Mouse (Mus musculus) urinary bladder, postnatal 14 days (tissue): ENCODE data around the gene Map4k3.
"Not testable (repeated sequence)": the region's sequence is repeated elsewhere in the genome, so short reads cannot be mapped to it uniquely, and the experiment has no call there.

Experiments
- DNase-seq: peaks from one replicate; pipeline ENCODE4 v3.0.0; 2021; ENCODE audit warnings: low spot score

Map4k3 gene

DNA sequence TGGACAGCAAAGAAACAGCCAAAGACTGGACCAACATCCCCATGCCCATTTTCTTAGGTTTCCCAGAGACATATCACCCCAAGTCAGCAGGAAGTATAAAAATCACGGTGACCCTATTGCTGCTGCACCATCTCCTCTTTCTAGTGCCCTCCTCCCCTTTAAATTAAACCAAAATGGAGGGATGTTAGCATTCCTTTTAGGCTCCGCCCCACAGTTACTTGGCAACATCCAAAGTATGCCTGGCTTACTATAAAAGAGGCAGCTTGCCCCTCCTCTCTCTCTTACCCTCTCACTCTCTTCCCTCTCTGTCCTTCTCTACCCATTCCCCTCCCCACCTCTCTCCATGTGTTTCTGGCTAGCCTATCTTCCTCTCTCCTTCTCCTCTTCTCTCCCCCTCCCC lies 159.8 kb downstream of the Map4k3 start:
- DNase-seq = no peak

GRCm38 (mm10) chr17:80564611-80564924 lies 163.7 kb downstream of the Map4k3 start:
- DNase-seq = no peak

- not testable (repeated sequence) for DNase-seq
Observed at GRCm38 (mm10) chr17:80563762-80564610, 164.3 kb downstream of the Map4k3 start.

DNA sequence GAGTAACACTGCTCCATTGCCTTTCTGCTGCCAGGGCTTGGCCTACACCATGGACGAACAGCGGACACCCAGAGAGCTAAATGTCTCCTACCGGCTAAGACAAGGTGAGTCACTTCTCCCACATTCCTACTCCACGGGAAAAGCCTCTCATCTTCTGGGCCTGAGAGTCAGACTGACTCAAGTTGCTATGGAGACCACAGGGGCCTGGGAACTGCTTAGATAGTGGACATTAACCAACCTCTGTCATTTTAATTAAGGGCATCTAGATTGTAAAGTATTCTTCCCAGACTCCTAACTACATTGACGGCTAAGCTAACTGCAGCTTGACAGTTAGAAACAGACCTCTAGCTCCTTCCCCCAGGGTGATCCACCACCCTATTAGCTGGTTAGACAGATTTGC lies 165.5 kb downstream of the Map4k3 start:
- no peak for DNase-seq

- peak; percentile 77 for DNase-seq
Observed at GRCm38 (mm10) chr17:80560669-80561401, 167.4 kb downstream of the Map4k3 start.

DNA sequence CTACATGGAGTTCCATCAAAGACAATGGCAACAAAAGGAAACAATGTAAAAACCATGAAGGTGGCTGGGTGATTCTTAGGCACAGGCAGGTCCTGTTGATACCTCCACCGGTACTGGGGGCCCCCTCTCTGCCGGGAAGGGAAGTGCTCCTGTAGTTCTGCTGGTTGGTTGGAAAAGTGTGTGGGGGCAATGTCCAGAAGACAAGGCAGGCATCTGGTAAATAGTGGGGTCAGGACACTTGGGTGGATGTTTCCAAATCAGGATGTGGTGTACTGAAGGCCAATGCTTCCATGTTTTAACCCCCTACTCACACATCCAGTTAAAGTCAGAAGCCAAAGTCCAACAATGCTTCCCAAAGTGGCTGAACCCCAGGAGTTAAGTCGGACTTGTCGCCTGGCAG lies 168.5 kb downstream of the Map4k3 start:
- no peak for DNase-seq

GRCm38 (mm10) chr17:80559050-80559449 lies 169.2 kb downstream of the Map4k3 start:
- DNase-seq = peak; percentile 46

- no peak for DNase-seq
Observed at GRCm38 (mm10) chr17:80558583-80558982, 169.7 kb downstream of the Map4k3 start.

DNA sequence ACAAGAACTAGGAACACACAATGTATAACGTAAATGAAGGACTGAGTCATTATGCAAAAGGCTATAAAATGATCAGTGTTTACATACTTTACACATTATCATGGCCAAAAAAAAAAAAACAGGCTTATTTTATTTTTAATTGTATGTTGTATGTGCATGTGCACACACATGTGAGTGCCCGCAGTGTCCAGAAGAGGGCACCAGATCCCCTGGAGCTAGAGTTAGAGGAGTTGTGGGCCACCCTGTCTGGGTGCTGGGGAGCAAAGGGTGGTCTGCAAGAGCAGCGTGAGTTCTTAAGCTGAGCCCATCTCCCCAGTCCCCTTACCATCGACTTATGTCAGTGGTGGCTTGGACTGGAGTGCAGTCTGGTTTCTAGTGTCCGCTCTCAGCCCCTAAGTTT lies 170.8 kb downstream of the Map4k3 start:
- no peak for DNase-seq

- DNase-seq = peak; percentile 77
Observed at GRCm38 (mm10) chr17:80553318-80554270, 174.7 kb downstream of the Map4k3 start.

DNA sequence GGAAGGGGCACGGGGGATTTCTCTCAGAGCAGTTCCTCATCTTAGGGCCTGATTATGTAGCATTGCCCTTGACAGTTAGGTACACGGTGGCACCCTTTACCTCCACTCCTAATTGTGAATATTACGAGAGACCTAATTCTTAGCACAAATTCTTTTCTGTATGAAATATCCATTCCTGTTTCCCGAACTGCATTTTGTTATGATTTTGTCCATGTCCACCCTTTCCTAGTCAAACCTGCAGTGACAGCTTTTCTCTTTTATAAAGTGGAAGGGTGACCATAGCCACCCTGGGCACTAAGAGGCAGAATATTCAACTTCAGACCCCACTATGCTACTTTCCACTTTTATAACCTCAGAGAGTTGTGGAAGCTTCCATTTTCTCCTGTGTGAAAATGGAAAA lies 175.6 kb downstream of the Map4k3 start:
- DNase-seq = no peak

DNA sequence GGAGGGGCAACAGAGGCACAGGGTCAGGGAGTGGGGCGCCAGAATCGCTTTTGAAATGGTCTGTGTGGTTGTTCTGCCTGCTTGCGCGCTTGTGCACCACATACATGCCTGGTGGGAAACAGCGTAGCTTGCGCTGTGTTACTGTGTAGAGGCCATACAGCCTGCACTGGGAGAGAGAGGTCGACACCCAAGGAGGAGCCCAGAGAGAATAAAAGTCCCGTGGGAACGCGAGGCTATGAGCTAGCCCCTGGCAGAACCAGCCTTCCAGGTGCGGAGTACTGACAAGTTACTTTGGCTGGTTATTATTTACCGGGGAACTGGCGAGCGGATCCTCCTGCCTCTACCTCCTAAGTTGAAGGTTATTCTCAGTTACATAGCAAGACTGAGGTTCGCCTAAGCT lies 177.3 kb downstream of the Map4k3 start:
- DNase-seq = no peak

DNA sequence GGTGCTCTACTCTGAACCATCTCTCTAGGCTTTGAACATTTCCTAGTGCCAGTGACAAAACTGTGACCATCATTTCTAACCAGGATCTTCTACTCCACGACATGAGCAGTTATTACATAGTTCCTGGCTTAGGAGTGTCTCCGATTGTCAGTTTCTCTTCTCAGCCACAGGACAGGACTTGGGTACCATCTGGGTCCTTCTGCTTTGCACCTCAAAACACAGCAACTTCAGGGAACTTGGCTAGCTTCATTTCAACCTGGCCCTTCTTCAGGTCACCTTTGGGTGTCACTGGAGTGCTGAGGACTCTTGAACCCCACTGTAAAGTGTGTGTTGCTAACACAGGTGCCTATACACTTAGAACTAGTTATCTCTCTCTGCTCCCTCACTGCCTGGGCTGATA lies 181.4 kb downstream of the Map4k3 start:
- DNase-seq = no peak

DNA sequence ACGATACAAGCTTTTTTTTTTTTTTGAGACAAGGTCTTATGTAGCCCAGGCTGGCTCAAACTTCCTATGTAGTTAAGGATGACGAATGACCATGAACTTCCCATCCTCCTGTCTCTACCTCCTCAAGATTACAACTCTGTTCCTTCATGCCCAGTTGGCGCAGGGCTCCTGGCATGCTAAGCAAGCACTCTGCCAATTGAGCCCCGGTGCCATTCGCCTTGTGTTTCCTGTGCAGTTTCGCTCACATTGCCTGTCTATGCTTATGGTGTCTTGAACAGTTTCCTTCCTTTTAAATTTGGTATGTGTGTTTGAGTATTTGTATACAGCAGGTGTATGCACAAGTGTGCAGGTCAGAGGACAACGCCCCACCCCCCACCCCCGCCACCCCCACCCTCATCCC lies 182.1 kb downstream of the Map4k3 start:
- DNase-seq = no peak

- DNase-seq = no peak
Observed at GRCm38 (mm10) chr17:80543646-80544045, 184.6 kb downstream of the Map4k3 start.

DNA sequence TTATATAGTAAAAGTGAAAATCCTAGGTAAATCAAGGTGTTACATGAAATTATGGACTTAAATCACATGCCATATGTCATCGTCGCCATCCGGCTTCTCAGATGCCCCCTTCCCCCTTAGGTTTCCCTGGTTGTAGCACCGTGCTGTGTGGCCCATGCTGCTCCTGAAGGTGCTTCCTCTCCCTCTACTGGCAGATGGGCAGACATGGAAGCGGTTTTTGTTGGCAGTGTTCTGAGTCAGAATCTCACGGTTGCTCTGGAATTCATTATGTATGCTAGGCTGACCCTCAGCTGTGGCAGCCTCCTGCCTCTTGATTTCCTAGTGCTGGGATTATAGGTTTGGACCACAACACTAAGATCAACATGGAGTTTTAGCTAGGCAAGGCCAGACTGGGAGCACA lies 191.1 kb downstream of the Map4k3 start:
- no peak for DNase-seq

DNA sequence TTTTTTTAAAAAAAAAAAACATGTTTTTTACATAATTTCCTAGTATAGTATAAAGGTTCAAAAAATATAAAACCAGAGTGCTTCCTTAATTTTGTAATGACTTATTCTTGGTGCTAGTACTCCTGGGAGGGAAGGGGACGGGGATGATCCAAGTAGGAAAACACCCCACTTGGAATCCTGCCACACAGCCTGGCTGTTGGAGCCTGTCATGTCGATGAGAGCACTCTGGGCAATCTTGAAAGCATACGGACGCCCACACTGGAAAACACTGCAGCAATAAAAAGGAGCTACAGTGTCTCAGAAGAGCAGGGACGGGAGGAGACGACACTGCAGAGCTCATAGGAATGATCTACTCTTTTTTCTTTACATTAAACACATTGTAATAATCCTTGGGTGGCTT lies 192.7 kb downstream of the Map4k3 start:
- DNase-seq = no peak

GRCm38 (mm10) chr17:80531351-80531750 lies 196.9 kb downstream of the Map4k3 start:
- DNase-seq = not testable (repeated sequence)
